In the genomic region with DNA sequence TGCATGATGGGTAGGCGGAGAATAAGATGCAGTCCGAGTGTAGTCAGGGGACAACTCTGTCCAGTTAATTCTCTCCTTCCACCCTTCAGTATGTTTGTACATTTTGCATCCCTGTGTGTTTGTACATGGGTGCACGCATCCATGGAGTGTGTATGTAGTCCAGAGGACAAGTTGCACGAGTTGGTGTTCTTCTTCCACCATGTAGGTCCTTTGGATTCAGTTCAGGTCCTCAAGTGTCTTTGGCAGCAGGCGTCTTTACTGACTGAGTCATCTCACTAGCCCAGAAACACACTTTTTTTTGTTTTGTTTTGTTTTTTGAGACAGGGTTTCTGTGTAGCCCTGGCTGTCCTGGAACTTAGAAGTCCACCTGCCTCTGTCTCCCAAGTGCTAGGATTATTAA, we compare ENCODE assay signal across 22 mouse cellular contexts. TPM values are rescaled to one million over a fixed set of nuclear protein-coding genes. Genes with fewer than 3 reads are reported as not detected.
DNase-seq lines count a peak whose midpoint lies in the region; ATAC-seq and TF ChIP-seq lines count a peak whose summit lies in the region.
"Had no signal": no experiment of that assay in that cellular context is flagged by ENCODE, and none has a peak within 500 bp of the region (broad histone marks: within the 10 kb centered on the region; RNA-seq: fewer than 3 reads in every experiment).

No protein-coding gene starts in this region.

- no peaks in the 10 kb centered on the region for H3K9me3 ChIP-seq in intestine, postnatal 0 days (ENCODE audit: control insufficient read depth)
- no peaks in the 10 kb centered on the region for H3K9me3 ChIP-seq in intestine, embryonic 15.5 days
- H3K9me3 ChIP-seq in lung, embryonic 15.5 days: no peaks in the 10 kb centered on the region
- H3K9me3 ChIP-seq: embryonic facial prominence, embryonic 13.5 days; forebrain, embryonic 12.5 days; hindbrain, embryonic 10.5 days; liver, embryonic 13.5 days; megakaryocyte, embryonic 14.5 days; neural tube, embryonic 12.5 days had no signal

- peak; percentile 27; the same call in 1 of the 2 replicates for TF ChIP-seq POLR2A in heart, adult 2 months (IDR thresholded peaks at IDR 0.05; ENCODE audit: insufficient read depth, low read depth, low read length)
- TF ChIP-seq POLR2A in myocyte (IDR thresholded peaks at IDR 0.05; ENCODE audit: insufficient read length, low read depth): peak; percentile 5

- H3K79me2 ChIP-seq in heart, adult 2 months (replicated peaks; ENCODE audit: control insufficient read depth, insufficient read depth, low read length): peaks cover 4% of the 10 kb centered on the region; the same call in 1 of the 2 replicates
- H3K79me2 ChIP-seq in myocyte (ENCODE audit: control insufficient read depth, insufficient read depth): peaks cover 43% of the 10 kb centered on the region

- no peak overlapping the region for H3K9ac ChIP-seq in heart, adult 2 months (ENCODE audit: low read depth, low read length)
- no peak overlapping the region for H3K9ac ChIP-seq in intestine, postnatal 0 days (ENCODE audit: low read depth, low read length)
- H3K9ac ChIP-seq in intestine, embryonic 15.5 days: no peak overlapping the region
- no peak overlapping the region for H3K9ac ChIP-seq in lung, embryonic 15.5 days
- H3K9ac ChIP-seq: forebrain, embryonic 12.5 days; neural tube, embryonic 12.5 days had no signal

- TF ChIP-seq CTCF in heart, adult 2 months (IDR thresholded peaks at IDR 0.05): no peak
- no peak for TF ChIP-seq CTCF in intestine, postnatal 0 days (IDR thresholded peaks at IDR 0.05; ENCODE audit: low read depth)

- H3K4me1 ChIP-seq in heart, adult 2 months (ENCODE audit: control insufficient read depth, insufficient read depth, low read length): peaks cover 39% of the 10 kb centered on the region
- peaks cover 14% of the 10 kb centered on the region; the same call in 1 of the 2 replicates for H3K4me1 ChIP-seq in intestine, postnatal 0 days (replicated peaks; ENCODE audit: control insufficient read depth, insufficient read depth, low read length)
- H3K4me1 ChIP-seq in intestine, embryonic 15.5 days (replicated peaks): peaks cover 44% of the 10 kb centered on the region
- H3K4me1 ChIP-seq in lung, embryonic 15.5 days: peaks cover 72% of the 10 kb centered on the region

- WGBS in heart, adult 2 months: 68% methylated on average over 5 of the region's 5 CpGs
- WGBS in intestine, postnatal 0 days: 76% methylated on average over 5 of the region's 5 CpGs
- WGBS in intestine, embryonic 15.5 days: 83% methylated on average over 5 of the region's 5 CpGs
- 82% methylated on average over 5 of the region's 5 CpGs for WGBS in lung, embryonic 15.5 days

- no peak overlapping the region for H3K27ac ChIP-seq in heart, adult 2 months
- H3K27ac ChIP-seq in intestine, postnatal 0 days (ENCODE audit: low read depth, low read length): peak overlapping the region; percentile 71; the same call in 1 of the 2 replicates
- no peak overlapping the region for H3K27ac ChIP-seq in intestine, embryonic 15.5 days
- peak overlapping the region; percentile 90; the same call in 1 of the 2 replicates for H3K27ac ChIP-seq in lung, embryonic 15.5 days
- H3K27ac ChIP-seq: neural tube, embryonic 12.5 days had no signal

- no peak overlapping the region for H3K4me2 ChIP-seq in intestine, postnatal 0 days (replicated peaks; ENCODE audit: low read depth)
- H3K4me2 ChIP-seq in intestine, embryonic 15.5 days (replicated peaks): no peak overlapping the region
- H3K4me2 ChIP-seq in lung, embryonic 15.5 days: no peak overlapping the region
- peak overlapping the region; percentile 84 for H3K4me2 ChIP-seq in myocyte (ENCODE audit: low read depth)
- H3K4me2 ChIP-seq: embryonic facial prominence, embryonic 13.5 days; forebrain, embryonic 12.5 days; liver, embryonic 13.5 days had no signal

- intact Hi-C loops in heart, adult 2 months (cut with DNase I): no loop called here

- H3K4me3 ChIP-seq in heart, adult 2 months: no peak overlapping the region
- H3K4me3 ChIP-seq in intestine, postnatal 0 days (ENCODE audit: low read depth, low read length): no peak overlapping the region
- no peak overlapping the region for H3K4me3 ChIP-seq in intestine, embryonic 15.5 days (replicated peaks)
- no peak overlapping the region for H3K4me3 ChIP-seq in lung, embryonic 15.5 days
- H3K4me3 ChIP-seq in myocyte: no peak overlapping the region
- H3K4me3 ChIP-seq: embryonic facial prominence, embryonic 13.5 days; erythroblast, embryonic 14.5 days; forebrain, embryonic 12.5 days; hindbrain, embryonic 10.5 days; liver, embryonic 13.5 days; megakaryocyte, embryonic 14.5 days; neural tube, embryonic 12.5 days had no signal

- no peak for TF ChIP-seq EP300 in heart, adult 2 months (IDR thresholded peaks at IDR 0.05; ENCODE audit: insufficient read depth, low read depth, low read length)

- H3K36me3 ChIP-seq in heart, adult 2 months (ENCODE audit: control insufficient read depth, insufficient read depth, low read length): no peaks in the 10 kb centered on the region; the same call in 1 of the 2 replicates
- H3K36me3 ChIP-seq in intestine, postnatal 0 days (ENCODE audit: control insufficient read depth, insufficient read depth): peaks cover 40% of the 10 kb centered on the region
- H3K36me3 ChIP-seq in intestine, embryonic 15.5 days: peaks cover 23% of the 10 kb centered on the region
- H3K36me3 ChIP-seq in lung, embryonic 15.5 days: peaks cover 45% of the 10 kb centered on the region
- H3K36me3 ChIP-seq in myocyte (ENCODE audit: control insufficient read depth, insufficient read depth): peaks cover 15% of the 10 kb centered on the region

- no peaks in the 10 kb centered on the region for H3K27me3 ChIP-seq in heart, adult 2 months (ENCODE audit: control insufficient read depth, insufficient read depth, low read length)
- no peaks in the 10 kb centered on the region for H3K27me3 ChIP-seq in intestine, postnatal 0 days (replicated peaks; ENCODE audit: control insufficient read depth, insufficient read depth, low read length)
- H3K27me3 ChIP-seq in intestine, embryonic 15.5 days (replicated peaks): no peaks in the 10 kb centered on the region
- no peaks in the 10 kb centered on the region for H3K27me3 ChIP-seq in lung, embryonic 15.5 days
- H3K27me3 ChIP-seq in myocyte (ENCODE audit: control insufficient read depth, insufficient read depth, insufficient read length): no peaks in the 10 kb centered on the region
- H3K27me3 ChIP-seq: embryonic facial prominence, embryonic 13.5 days; forebrain, embryonic 12.5 days; liver, embryonic 13.5 days; megakaryocyte, embryonic 14.5 days; neural tube, embryonic 12.5 days had no signal

- DNase-seq in heart, adult 2 months: no peak
- DNase-seq in heart, adult 8-10 months (ENCODE audit: low spot score): no peak
- no peak for DNase-seq in lung, postnatal 10 days
- DNase-seq: adrenal gland, postnatal 10 days; cerebellum, adult 18-20 months; liver, embryonic 13.5 days; lung, embryonic 14.5 days; midbrain, embryonic 14.5 days; right cerebral cortex, postnatal 14 days had no signal

- H3ac ChIP-seq in myocyte (ENCODE audit: control insufficient read depth, insufficient read length): no peak overlapping the region

- ATAC-seq in intestine, postnatal 0 days: no peak
- no peak for ATAC-seq in intestine, embryonic 15.5 days
- no peak for ATAC-seq in lung, embryonic 15.5 days (ENCODE audit: borderline replicate concordance, extremely low read depth, low FRiP score, low TSS enrichment)
- ATAC-seq: activated CD4-positive, CD25-positive, alpha-beta regulatory T cell, adult 4 months; hindbrain, embryonic 16.5 days; intestine, embryonic 16.5 days had no signal

TF ChIP-seq in myocyte, 11 proteins besides CTCF, POLR2A, EP300 and RAD21:
- TF ChIP-seq TCF3 (IDR thresholded peaks at IDR 0.05; ENCODE audit: insufficient read length, low read depth): no peak
- no peak for TF ChIP-seq E2F4 (IDR thresholded peaks at IDR 0.05; ENCODE audit: insufficient read depth)
- no peak for TF ChIP-seq POLR2AphosphoS2 (IDR thresholded peaks at IDR 0.05; ENCODE audit: insufficient read length, low read depth)
- TF ChIP-seq USF1 (IDR thresholded peaks at IDR 0.05; ENCODE audit: low read depth): no peak
- TF ChIP-seq TCF12 (IDR thresholded peaks at IDR 0.05; ENCODE audit: insufficient read depth, poor library complexity, severe bottlenecking): no peak
- no peak for TF ChIP-seq MAX (IDR thresholded peaks at IDR 0.05; ENCODE audit: low read depth)
TF ChIP-seq in myocyte: peak in this region for 0.

RNA-seq across cellular contexts. Expression of gene Mtch1, which starts 4.5 kb away (rescaled TPM):
- total RNA-seq in heart, adult 2 months (2021): 100 to 1,000 TPM; 186 to 203 TPM
- polyA plus RNA-seq in heart, adult 2 months (2012; rRNA removed): 234 and 293 TPM in 2 replicates
- total RNA-seq in heart, adult 8-10 months (2022): 100 to 1,000 TPM; 196 to 220 (median 210) TPM
- 139 and 143 TPM in 2 replicates for polyA plus RNA-seq in intestine, postnatal 0 days (2015; fragmentation: Nextera tagmentation; extraction: Ambion mirVana)
- polyA plus RNA-seq in intestine, embryonic 15.5 days (2015; fragmentation: Nextera tagmentation; extraction: Ambion mirVana): 235 and 275 TPM in 2 replicates
- polyA plus RNA-seq in lung, embryonic 15.5 days (2015; fragmentation: Nextera tagmentation; extraction: Ambion mirVana): 341 and 343 TPM in 2 replicates
- 741 TPM for polyA plus RNA-seq in myocyte (2012; fragmentation: generic; extraction: Trizol)

RNA-seq across cellular contexts. Expression of gene Fgd2, which starts 17.5 kb away (rescaled TPM):
- total RNA-seq in heart, adult 2 months (2021): 1 to 10 TPM; 1.9 to 2.4 TPM
- polyA plus RNA-seq in heart, adult 2 months (2012; rRNA removed): 5.9 and 9.2 TPM in 2 replicates
- total RNA-seq in heart, adult 8-10 months (2022): 1 to 10 TPM in 3 of 4 experiments, under 1 TPM in 1; 0.75 to 3.6 (median 1.5) TPM
- 4.9 and 6.0 TPM in 2 replicates for polyA plus RNA-seq in intestine, postnatal 0 days (2015; fragmentation: Nextera tagmentation; extraction: Ambion mirVana)
- 10.5 and 12.3 TPM in 2 replicates for polyA plus RNA-seq in intestine, embryonic 15.5 days (2015; fragmentation: Nextera tagmentation; extraction: Ambion mirVana)
- polyA plus RNA-seq in lung, embryonic 15.5 days (2015; fragmentation: Nextera tagmentation; extraction: Ambion mirVana): 19.1 and 21.7 TPM in 2 replicates
- 0.54 TPM for polyA plus RNA-seq in myocyte (2012; fragmentation: generic; extraction: Trizol)

RNA-seq across cellular contexts. Expression of gene Pi16, which starts 25.8 kb away (rescaled TPM):
- total RNA-seq in heart, adult 2 months (2021): 10 to 100 TPM; 24.1 to 40.7 TPM
- 63.1 and 73.5 TPM in 2 replicates for polyA plus RNA-seq in heart, adult 2 months (2012; rRNA removed)
- total RNA-seq in heart, adult 8-10 months (2022): 10 to 100 TPM; 17.9 to 22.9 (median 21.4) TPM
- 0.73 and 0.76 TPM in 2 replicates for polyA plus RNA-seq in intestine, postnatal 0 days (2015; fragmentation: Nextera tagmentation; extraction: Ambion mirVana)
- 0.72 and 0.98 TPM in 2 replicates for polyA plus RNA-seq in intestine, embryonic 15.5 days (2015; fragmentation: Nextera tagmentation; extraction: Ambion mirVana)
- polyA plus RNA-seq in lung, embryonic 15.5 days (2015; fragmentation: Nextera tagmentation; extraction: Ambion mirVana): 1.9 and 2.4 TPM in 2 replicates
- polyA plus RNA-seq in myocyte (2012; fragmentation: generic; extraction: Trizol): 7.1 TPM

Comparison
In these comparisons a context has a peak if more than half of its experiments do, and no peak if none do; other contexts are left out.
1. H3K27ac ChIP-seq: peak in intestine, postnatal 0 days (single experiment) and lung, embryonic 15.5 days (single experiment); none in heart, adult 2 months (single experiment) and intestine, embryonic 15.5 days (single experiment).